Mouse (Mus musculus): ENCODE results near the gene Ndufa5. TPM values are rescaled to one million over a fixed set of nuclear protein-coding genes. Genes with fewer than 3 reads are reported as not detected.

Ndufa5 gene
- 20.1 and 36.1 TPM in 2 replicates for polyA plus RNA-seq (2012; rRNA removed)

- DNase-seq (ENCODE audit: low read depth): peak; percentile 99
- TF ChIP-seq POLR2A (IDR thresholded peaks at IDR 0.05; ENCODE audit: borderline replicate concordance, extremely low read depth, insufficient read depth, insufficient read length, poor library complexity, severe bottlenecking): peak; percentile 68; the same call in 1 of the 2 replicates
- TF ChIP-seq CTCF (IDR thresholded peaks at IDR 0.05; ENCODE audit: borderline replicate concordance, extremely low read depth, insufficient read depth, insufficient read length): no peak
Observed at GRCm38 (mm10) chr6:24527155-24528063, at the start of gene Ndufa5. TSS of gene Ndufa5 (minus strand) at chr6:24528013.

GRCm38 (mm10) chr6:24573319-24573718 is 45.5 kb upstream of the Ndufa5 start:
- no peak for DNase-seq (ENCODE audit: low read depth)
- TF ChIP-seq POLR2A (IDR thresholded peaks at IDR 0.05; ENCODE audit: borderline replicate concordance, extremely low read depth, insufficient read depth, insufficient read length, poor library complexity, severe bottlenecking) (no peak), CTCF (IDR thresholded peaks at IDR 0.05; ENCODE audit: borderline replicate concordance, extremely low read depth, insufficient read depth, insufficient read length) (no peak)

DNA sequence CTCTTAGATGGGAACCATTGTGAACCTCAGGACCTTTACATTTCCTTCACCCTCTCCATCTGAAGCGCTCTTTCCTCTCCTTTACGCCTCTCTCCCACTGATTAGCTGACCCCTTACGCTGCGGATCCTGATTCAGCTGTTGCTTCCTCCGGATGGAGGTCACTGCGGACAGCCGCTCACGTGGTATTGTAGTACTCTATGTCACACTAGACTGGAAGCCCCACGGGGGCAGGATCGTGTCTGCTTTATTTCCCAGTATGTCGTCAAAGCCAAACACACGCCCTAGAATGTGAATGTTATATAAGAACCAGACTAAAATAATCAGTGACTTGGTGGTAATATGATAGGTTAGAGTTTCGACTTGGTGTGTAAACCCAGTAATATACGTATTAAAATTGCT is 44.6 kb upstream of the Ndufa5 start:
- TF ChIP-seq CTCF (IDR thresholded peaks at IDR 0.05; ENCODE audit: borderline replicate concordance, extremely low read depth, insufficient read depth, insufficient read length) (no peak), POLR2A (IDR thresholded peaks at IDR 0.05; ENCODE audit: borderline replicate concordance, extremely low read depth, insufficient read depth, insufficient read length, poor library complexity, severe bottlenecking) (no peak)
- no peak for DNase-seq (ENCODE audit: low read depth)

- TF ChIP-seq POLR2A (IDR thresholded peaks at IDR 0.05; ENCODE audit: borderline replicate concordance, extremely low read depth, insufficient read depth, insufficient read length, poor library complexity, severe bottlenecking) (no peak), CTCF (IDR thresholded peaks at IDR 0.05; ENCODE audit: borderline replicate concordance, extremely low read depth, insufficient read depth, insufficient read length) (no peak)
Observed at GRCm38 (mm10) chr6:24571126-24571525, 43.3 kb upstream of the Ndufa5 start.

DNA sequence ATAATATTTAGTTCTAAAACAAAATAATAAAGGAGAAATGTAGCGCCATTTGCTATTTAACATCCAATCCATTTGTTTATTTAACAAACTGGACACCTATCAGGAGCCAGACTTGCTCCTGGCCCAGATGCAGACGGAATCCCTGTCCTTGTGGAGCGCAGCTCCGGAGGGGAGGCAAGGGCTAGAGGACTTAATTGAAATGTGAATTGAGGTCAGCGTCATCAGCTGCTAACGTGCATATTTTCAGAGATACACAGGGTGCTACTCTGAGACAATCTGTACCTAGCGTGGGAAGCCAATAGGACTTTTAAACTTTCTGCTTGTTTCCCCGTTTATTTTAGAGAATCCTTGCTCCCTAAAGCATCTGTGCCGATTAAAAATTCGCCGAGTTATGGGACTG is 42.5 kb upstream of the Ndufa5 start:
- no peak for DNase-seq (ENCODE audit: low read depth)
- TF ChIP-seq CTCF (IDR thresholded peaks at IDR 0.05; ENCODE audit: borderline replicate concordance, extremely low read depth, insufficient read depth, insufficient read length) (no peak), POLR2A (IDR thresholded peaks at IDR 0.05; ENCODE audit: borderline replicate concordance, extremely low read depth, insufficient read depth, insufficient read length, poor library complexity, severe bottlenecking) (no peak)

More at GRCm38 (mm10) chr6:24571126-24571525, 43.3 kb upstream of the Ndufa5 start:
- no peak for DNase-seq (ENCODE audit: low read depth)

DNA sequence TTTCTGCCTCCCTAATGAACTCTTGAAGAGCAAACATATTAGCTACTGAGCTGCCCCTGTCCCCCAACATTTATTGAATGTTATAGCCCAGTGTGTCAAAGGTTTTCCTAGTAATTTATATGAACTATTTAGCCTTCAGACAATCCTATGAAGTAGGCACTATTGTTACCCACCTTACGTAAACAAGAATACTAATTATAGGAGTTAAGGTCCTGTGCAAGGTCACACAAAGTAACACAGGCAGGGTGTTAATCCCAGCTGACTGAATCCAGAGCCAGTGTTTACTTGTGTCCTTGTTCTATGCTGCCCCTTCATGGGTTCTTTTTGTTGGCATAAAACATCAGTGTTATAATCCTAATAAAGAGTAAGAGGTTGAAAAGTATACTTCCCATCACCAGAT is 41.9 kb upstream of the Ndufa5 start:
- DNase-seq (ENCODE audit: low read depth): no peak
- TF ChIP-seq CTCF (IDR thresholded peaks at IDR 0.05; ENCODE audit: borderline replicate concordance, extremely low read depth, insufficient read depth, insufficient read length) (no peak), POLR2A (IDR thresholded peaks at IDR 0.05; ENCODE audit: borderline replicate concordance, extremely low read depth, insufficient read depth, insufficient read length, poor library complexity, severe bottlenecking) (no peak)

- DNase-seq (ENCODE audit: low read depth): no peak
- TF ChIP-seq CTCF (IDR thresholded peaks at IDR 0.05; ENCODE audit: borderline replicate concordance, extremely low read depth, insufficient read depth, insufficient read length) (no peak), POLR2A (IDR thresholded peaks at IDR 0.05; ENCODE audit: borderline replicate concordance, extremely low read depth, insufficient read depth, insufficient read length, poor library complexity, severe bottlenecking) (no peak)
Observed at GRCm38 (mm10) chr6:24568963-24569362, 41.1 kb upstream of the Ndufa5 start.

GRCm38 (mm10) chr6:24564886-24565285 is 37.1 kb upstream of the Ndufa5 start:
- TF ChIP-seq CTCF (IDR thresholded peaks at IDR 0.05; ENCODE audit: borderline replicate concordance, extremely low read depth, insufficient read depth, insufficient read length) (no peak), POLR2A (IDR thresholded peaks at IDR 0.05; ENCODE audit: borderline replicate concordance, extremely low read depth, insufficient read depth, insufficient read length, poor library complexity, severe bottlenecking) (no peak)
- no peak for DNase-seq (ENCODE audit: low read depth)

DNA sequence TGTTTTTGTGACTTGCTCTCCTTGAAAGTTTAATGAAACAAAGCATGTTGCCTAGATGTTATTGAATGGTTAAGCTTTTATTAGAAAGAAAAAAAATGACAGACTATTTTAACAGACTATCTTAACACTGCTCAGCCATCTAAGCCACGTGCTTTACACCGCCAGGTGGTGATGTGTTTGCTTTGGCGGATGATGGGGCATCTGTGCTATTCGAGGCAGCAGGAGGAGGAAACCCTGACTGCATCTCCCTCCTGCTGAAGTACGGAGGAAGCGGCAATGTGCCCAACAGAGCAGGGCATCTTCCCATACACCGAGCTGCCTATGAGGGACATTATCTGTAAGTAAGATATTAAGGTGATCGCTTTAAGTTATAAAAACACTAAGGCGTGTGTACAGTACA is 36.3 kb upstream of the Ndufa5 start:
- peak; percentile 14 for DNase-seq (ENCODE audit: low read depth)
- no peak for TF ChIP-seq POLR2A (IDR thresholded peaks at IDR 0.05; ENCODE audit: borderline replicate concordance, extremely low read depth, insufficient read depth, insufficient read length, poor library complexity, severe bottlenecking)
- no peak for TF ChIP-seq CTCF (IDR thresholded peaks at IDR 0.05; ENCODE audit: borderline replicate concordance, extremely low read depth, insufficient read depth, insufficient read length)

DNA sequence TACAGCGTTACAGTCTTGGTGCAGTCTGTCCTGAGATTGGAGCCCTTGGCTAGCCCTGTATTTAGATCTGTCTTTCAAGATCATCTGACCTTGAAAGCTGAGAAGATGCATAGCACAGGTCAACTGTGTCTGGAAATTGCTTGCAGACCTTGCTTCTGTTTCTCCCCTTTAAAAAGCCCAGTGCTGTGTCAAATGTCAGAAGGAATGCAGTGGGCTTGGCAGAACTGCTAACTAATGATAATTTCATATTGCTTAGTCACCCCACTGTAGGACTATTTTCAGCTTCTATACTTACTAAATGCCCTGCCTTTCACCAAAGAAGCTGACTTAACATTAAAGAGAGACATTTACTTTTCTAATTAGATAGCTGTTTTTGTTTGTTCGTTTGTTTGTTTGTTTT is 27.7 kb upstream of the Ndufa5 start:
- TF ChIP-seq POLR2A (IDR thresholded peaks at IDR 0.05; ENCODE audit: borderline replicate concordance, extremely low read depth, insufficient read depth, insufficient read length, poor library complexity, severe bottlenecking) (no peak), CTCF (IDR thresholded peaks at IDR 0.05; ENCODE audit: borderline replicate concordance, extremely low read depth, insufficient read depth, insufficient read length) (no peak)
- no peak for DNase-seq (ENCODE audit: low read depth)

DNA sequence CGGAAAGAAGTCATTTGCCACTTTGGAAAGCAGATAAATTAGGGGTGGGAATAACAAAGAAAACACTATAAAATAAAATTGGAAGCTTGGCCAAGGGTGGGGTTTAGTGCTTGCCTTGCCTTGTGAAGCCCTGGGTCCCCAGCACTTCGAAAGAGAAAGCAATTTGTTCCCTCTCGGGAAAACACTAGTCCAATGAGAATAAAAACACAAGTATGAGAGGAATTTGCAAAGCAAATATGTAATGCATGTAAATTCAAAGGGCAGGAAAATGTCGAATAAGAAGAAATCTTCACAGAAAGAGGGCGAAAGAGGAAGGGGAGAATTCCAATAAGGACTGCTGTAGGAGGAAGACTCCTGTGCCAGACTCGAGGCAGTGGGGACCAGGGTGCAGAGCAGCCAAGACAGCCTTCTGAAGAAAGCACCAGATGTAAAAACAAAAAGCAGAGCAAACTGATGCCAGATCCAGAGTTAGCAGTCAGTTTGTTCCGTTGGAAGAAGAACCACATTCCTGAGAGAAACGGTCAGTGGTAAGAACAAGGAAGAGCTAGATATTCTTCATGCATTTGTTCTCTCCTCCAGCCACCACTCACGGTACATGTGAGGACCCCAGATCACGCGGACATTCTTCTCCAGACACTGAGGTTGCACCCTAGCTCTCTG is 26.7 kb upstream of the Ndufa5 start:
- TF ChIP-seq CTCF (IDR thresholded peaks at IDR 0.05; ENCODE audit: borderline replicate concordance, extremely low read depth, insufficient read depth, insufficient read length) (no peak), POLR2A (IDR thresholded peaks at IDR 0.05; ENCODE audit: borderline replicate concordance, extremely low read depth, insufficient read depth, insufficient read length, poor library complexity, severe bottlenecking) (no peak)
- no peak for DNase-seq (ENCODE audit: low read depth)
